Mouse (Mus musculus): ENCODE measurements at regions not wholly inside any gene's neighbourhood (a gene's known extent, or its start where the extent isn't known, plus 50 kb on each side); places are given as distances from the start of the nearest gene placed in this dataset.
A peak's percentile ranks its signal among the peaks of the same experiment; 100 is the strongest.

DNA sequence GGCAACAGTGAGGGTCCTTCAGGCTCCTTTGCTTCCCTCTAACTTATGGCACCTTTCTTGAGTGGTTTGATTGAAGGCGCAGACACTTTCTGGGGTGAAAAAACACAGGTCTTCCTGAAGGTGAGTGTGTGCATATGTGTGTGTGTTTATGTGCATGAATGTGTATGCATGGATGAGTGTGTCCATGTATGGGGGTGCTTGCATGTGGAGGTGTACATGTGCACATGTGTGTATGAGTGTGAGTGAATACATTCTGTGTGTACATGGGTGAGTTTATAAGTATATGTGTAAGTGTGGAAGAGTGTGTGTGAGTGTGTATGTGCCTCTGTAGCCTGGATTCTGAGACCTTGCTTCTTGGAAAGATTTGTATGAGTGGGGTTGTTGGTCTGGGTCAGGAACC is 167.5 kb upstream of the Ubash3b start:
- no peak for DNase-seq (ENCODE audit: low spot score in 2 of 2)

DNA sequence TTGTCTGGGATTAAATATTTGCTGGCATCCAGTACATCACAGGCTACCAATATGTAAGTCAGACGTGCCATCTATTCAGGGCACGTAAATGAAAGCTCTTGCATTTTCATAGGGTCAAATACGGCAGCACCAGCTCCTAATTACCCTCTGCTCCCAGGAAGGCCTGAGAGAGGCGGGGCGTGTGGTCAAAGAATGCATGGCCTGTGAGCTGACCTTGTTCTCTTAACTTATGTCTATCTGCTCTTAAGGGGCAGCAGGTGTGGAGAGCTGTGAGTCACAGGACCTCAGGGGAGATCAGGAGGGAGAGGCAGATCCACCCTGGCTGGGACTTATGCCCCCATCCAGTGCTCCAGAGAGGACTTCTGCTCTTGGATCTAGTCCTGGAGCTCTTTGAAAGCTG is 167.0 kb upstream of the Ubash3b start:
- no peak for DNase-seq (ENCODE audit: low spot score in 2 of 2)

DNA sequence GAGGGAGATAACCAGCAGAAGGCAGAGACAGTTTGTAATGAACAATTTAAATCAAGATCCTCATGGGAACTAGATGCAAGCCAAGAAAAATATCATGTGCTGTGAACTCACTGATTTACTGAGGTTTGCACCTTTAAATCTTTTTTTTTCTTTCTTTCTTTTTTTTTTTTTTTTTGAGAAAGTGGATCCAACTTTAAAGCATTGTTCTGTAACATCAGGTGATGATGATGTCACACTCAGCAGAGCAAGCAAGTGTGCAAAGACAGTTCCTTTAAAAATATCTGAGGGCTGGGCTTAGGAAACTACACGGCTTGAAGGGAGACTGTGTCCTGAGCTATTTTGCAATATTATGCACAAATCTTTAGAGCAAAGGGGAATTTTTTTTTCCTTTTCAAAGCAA is 166.6 kb upstream of the Ubash3b start:
- no peak for DNase-seq (ENCODE audit: low spot score in 2 of 2)

DNA sequence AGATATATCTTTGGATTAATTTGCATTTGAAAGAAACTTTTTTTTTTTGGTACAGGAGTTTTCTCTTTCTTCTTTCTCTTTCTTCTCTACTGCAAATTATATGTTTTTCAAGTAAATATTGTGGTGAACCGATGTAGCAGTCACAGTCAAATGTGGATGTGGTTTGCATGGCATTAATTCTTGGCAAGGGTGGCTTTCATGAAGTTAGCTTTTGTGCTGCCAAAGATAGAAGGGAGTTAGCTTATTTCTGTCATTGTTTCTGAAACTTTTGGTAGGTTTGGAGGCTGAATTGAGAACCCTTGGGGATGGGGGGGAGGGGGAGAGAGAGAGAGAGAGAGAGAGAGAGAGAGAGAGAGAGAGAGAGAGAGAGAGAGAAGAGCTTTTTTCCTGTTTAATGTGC is 166.1 kb upstream of the Ubash3b start:
- DNase-seq (ENCODE audit: low spot score in 2 of 2) = no peak

DNA sequence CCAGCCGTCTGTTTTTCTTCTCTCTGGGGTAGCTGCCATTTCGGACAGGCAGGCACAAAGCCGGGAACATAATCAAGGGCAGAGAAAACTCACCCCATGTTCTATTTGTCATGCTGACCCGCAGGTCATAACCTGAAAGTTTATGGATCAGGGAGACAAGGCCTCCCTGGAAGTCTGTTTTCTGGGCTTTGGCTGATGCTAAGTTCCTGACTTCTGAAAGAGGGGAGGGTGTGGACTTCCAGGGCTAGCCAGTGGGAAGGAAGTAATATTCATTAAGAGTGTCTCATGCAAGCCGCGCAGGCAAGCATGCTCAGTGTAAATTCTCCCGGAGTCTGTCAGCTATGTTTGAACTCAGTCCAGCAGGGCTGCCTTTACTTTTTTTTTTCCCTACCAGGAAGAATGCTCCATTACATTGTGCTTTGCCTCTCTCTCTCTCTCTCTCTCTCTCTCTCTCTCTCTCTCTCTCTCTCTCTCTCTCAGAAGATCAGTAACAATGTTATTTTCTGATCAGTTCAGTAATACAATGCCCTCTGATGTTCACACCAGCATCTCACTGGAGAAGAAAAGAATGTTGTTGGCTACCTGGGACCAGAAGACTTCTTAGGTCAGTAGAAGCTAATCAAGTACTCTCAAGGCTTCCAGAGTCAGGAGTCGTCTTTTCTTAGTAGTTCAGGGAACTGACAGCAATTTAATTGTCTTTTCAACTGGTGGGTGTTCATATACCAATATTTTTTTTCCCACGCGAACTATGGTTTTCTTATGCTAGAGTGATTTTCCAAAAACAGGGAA is 165.5 kb upstream of the Ubash3b start:
- DNase-seq (ENCODE audit: low spot score in 2 of 2) = peak; percentile 15 to 23

DNA sequence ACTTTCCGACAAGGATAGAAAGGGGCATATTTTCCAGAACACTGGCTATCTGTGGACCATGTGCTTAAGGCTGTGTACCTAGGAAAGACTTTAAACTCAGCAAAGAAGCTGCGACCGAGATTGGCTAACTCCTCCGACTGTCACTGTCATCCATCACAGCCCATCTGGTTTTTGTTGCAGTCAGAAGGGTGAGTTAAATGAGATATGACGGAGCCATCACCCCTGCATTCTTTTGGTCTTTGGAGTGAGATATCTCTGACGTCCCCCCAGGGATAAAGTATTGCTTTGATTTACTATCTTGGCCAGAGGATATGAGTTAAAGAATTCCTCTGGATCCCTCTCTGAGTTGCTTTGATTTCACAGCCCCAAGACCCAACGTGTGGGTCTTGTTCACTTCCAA is 160.0 kb upstream of the Ubash3b start:
- DNase-seq (ENCODE audit: low spot score in 2 of 2) = no peak

DNA sequence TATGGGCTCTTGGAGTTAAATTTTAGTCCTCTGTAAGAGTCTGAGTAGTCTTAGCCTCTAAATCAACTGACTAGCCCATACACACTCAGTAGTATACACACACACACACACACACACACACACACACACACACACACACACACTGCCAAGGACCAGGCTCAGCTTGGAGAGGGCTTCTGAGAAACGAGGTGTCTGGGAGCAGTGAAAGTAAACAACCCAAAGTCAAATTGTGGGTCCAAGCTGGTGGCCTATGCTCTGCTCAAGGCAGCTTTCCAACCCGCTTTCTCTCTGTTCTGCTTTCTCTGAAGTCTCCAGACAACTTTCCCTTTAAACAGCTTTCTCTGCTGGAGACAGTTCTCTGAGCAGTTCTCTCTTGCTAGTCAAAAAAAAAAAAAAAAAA is 157.6 kb upstream of the Ubash3b start:
- no peak for DNase-seq (ENCODE audit: low spot score in 2 of 2)

DNA sequence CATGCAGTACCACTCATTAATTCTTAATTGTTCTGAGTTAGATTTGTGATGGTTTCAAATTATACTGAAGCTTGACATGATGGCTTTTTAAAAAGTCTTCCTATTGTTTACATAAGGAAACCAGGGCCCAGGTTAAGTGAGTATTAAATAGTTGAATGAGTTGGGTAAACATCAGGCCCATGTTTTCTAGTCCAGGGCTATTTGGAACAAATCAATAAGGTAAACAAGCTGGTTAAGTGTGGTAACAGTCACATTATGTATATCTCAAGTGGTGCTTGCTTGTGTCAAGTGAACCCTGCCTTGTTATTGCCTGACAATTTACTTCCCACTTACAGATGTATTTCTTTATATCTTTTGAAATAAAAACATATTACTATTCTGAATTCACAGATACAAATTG is 144.7 kb upstream of the Ubash3b start:
- no peak for DNase-seq (ENCODE audit: low spot score in 2 of 2)

DNA sequence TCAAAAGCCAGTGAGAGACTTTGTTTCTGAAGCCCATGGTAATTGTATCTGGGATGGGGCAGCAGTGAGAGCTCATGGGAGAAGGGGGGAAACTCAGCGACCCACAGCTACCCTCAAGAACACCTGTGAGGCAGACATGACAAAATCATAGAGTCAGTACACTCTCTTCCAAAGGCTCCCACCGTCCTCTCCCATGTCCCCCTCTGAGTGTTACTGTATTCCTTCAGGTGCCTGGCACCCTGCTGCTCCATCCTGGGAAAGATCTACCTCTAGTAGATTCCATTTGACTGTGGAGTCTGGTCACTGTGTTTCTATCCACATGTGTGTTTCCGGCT is 142.0 kb upstream of the Ubash3b start:
- DNase-seq (ENCODE audit: low spot score in 2 of 2) = no peak

DNA sequence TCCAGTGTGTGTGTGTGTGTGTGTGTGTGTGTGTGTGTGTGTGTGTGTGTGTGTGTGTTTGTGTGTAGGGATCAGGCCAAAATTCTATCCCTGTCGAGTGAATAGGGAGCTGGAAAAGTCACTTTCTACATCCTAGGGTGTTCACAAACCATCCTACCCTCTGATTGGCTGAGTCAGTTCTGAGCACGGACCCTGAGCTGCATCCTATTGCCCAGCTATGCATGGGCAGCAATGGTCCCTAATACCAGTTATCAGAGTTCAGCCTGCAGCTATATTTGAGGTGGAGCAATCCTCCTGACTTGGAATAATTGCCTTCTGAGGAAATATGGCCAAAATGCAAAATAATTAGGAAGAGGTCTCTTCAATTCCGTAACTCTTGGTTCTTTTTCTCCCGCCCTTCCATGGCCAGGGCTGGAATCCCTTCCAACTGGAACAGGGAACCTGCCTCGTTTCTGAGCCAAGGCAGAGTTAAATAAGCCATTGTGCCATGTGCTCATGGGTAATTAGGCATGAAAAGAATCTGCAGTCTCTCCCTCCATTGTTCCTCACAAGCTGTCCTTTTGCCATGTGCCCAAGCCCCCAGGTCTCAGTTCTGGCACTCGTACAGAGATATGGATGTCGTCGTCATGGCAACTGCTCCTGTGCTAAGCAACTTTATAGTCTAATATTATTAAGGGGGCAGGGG is 141.5 kb upstream of the Ubash3b start:
- no peak for DNase-seq (ENCODE audit: low spot score in 2 of 2)

DNA sequence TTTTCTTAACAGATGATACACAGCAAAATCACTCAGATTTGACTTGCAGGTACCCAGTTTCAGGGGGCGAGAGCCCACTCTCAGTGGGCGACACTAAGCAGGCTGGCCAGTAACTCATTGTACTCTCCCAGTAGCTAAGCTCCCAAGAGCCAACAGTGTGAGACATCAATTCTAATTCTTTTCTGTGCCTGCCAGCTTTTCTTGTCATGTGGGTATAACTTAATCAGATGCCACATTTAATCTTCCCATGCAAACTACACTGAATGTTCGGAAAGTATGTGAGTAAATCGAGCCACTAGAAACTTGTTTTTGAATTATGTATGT is 124.6 kb upstream of the Ubash3b start:
- DNase-seq (ENCODE audit: low spot score in 2 of 2) = no peak

DNA sequence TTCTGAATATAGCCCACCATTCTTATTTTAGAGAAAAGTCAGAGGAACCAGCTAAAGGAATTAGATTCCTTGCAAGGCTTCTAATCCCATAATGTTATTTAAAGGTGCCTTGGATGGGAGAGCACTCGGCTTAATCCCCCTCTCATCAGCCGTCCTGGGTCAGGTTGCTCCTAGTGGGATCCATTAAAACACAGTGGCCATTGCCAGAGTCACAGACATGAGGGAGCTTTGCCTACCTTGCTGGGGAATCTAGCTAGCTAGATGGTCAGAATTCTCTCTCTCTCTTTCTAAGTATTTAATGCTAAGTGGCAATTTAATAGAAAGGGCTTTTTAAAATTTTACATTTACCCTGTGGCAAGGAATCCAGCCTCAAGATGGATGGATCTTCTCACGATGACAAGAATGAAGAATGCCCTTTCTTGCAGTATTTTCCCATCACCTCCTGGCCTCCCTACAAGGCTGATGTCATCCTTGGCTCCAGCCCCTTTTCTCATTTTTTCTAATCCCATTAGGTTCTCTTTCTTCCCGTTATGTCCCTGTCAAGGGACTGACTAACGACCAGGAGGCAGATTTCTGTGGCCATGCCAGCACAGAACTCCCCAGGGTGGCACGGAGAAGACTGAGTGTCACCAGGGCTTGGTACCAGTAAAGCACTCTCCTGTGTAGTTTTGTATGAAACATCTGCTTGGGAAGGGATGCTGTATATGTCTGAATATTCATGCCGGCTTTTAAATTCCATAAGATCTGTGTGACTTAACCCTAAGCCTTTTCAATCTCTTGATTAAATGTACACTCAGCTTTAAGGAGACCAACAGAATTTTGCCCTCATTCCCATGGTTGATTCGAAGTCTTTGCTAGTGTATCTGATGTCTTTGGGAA is 124.0 kb upstream of the Ubash3b start:
- DNase-seq (ENCODE audit: low spot score in 2 of 2) = no peak

DNA sequence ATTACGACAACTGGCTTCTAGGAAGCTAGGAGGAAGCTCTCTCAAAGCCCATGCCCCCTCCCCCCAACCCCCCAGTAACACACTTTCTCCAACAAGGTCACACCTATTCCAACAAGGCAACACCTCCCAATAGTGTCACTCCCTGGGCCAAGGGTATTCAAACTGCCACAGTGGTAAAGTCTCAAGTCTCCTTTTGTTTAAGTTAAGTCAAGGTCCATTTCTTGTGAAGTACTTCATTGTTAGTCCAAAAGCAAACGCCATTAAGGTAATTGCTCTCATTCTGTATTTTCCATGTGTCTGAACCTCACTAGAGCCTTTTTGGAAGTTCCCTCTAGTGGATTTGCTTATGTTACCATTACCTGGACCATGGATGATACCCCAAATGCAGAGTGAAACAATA is 116.2 kb upstream of the Ubash3b start:
- DNase-seq (ENCODE audit: low spot score in 2 of 2) = no peak

DNA sequence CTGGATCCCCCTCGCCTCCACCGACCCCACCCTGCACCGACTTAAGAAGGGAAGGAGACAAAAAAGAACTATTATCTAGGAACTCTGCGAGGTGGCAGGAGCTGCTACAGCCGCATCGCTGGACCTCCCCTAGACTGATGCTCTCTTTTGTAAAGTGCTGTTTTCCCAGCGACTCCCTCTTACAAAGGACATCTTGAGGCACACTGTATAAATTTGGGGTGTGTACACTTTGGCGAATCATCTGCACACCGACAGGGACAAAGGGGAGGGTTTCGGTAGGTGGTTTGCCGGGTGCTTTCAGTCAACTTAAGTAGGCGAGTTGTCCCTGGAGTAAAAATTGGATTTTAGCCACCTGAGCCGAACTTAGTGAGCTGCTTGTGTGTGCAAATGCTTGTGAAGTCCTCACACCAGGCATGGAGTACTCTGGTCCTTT is 112.4 kb upstream of the Ubash3b start:
- DNase-seq (ENCODE audit: low spot score in 2 of 2) = no peak

DNA sequence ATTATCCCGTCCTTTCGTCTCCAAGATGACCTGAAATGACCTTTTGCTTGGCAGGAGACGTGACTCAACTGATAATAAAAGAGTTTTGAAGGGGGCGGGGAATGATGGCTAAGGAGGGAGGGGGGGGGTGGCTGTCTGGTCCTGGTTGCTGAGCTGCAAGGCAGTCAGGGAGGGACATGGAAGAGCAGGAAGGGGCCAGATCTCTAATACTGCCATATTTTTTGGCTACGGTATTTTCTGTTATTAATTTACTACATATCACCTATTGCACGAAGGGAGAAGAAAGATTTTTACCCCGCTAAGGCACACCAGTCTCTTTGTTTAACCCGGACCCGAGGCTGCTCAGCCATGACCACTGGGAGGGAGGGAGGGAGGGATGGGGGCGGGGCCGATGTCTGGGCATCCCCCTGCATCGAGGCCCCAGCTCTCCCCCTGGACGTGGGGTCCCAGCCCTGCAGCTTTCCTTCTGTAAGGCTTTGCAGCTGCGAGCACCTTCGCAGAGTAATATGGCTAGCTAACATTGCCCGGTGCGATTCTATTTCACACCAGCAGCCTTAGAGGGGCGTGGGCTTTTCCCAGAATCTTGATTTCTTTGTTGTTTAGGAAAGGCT is 111.8 kb upstream of the Ubash3b start:
- no peak for DNase-seq (ENCODE audit: low spot score in 2 of 2)

DNA sequence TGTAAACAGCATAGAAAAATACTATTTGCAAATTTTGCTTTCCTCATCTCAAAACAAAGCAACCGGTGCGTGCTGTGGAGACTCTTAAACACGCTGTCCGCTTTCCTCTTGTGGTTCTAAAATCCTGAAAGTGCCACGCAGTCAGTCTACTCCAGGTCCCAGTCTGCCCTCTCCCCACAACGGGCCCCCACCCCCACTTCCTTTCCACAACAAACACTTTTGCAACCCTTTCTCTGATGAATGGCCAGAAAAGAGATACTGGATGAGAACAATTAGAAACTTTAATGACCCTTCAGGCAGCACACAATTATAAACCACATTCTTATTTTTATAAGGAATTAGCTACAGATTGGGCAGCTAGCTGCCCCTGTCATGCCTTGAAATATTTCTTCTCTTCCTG is 111.1 kb upstream of the Ubash3b start:
- DNase-seq (ENCODE audit: low spot score in 2 of 2) = no peak

DNA sequence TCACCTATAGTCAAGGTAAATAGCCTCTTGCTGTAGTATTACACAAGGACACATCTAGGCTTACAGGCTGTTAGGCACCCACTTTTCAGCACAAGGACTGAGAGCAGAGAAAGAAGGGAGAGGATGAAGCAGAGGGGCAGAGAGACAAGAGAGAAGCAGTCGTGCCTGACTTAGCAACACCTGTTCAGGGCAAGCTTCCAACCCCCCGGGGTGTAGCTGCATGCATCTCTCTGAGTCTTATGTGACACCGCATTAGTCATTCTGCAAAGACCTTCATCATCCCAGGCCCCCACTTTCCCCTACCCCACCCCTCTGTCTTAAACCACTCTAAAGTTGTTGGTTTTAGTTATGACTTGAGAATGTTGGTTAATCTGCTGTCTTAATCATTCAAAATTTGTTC is 106.6 kb upstream of the Ubash3b start:
- no peak for DNase-seq (ENCODE audit: low spot score in 2 of 2)

DNA sequence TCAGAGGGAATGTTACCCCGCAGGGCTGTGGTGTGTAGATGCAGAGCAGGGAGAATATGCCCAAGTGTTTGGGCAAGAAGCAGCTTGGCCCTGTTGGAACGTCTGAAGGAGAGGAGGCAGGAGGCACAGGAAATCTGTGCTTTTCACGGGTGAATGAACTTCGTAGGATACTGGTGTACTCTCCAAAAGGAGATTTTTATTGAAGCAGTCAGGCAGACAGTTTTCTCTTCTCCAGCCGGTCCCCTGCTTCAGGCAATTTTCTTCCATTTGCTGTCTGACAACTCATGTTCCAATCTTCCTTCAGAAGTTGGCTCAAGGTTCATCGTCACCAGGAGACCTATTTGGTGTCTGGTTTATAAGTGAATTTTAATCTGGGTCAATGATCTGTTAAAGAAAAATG is 103.0 kb upstream of the Ubash3b start:
- DNase-seq (ENCODE audit: low spot score in 2 of 2) = no peak

DNA sequence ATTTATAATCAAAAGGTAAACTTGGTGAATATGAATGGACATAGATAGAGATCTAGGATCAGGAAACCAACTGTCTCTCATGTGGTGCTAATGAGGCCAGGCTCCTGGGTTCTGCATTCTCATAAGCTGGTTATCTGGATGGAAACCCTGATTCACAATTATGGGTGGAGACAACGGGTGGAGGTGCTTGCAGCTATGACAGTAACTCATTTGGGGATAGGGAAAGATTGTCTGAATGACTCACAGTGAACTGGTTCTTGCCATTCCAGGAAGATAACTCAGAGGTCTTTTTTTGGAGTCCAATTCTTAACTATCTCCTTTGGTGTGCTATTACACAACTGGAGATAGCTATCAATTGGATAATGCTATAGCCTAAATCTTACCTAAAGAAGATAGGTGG is 95.7 kb upstream of the Ubash3b start:
- no peak for DNase-seq (ENCODE audit: low spot score in 2 of 2)

DNA sequence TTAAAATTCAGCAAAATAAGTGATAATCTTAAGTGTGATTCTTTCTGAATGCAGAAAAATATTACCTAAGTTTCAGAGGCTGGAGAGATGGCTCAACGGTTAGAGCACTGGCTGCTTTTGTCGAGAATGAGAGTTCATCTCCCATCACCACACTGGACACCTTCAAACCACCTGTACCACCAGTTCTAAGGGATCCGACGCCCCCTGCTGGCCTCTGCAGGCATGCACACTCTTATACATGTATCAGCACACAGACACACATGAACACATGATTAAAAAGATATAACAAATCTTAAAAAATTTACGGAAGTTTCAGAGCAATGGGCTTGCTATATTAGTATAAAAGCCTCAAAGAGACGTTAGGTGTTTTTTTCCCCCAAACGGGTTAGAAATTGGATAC is 80.9 kb upstream of the Ubash3b start:
- DNase-seq (ENCODE audit: low spot score in 2 of 2) = no peak

DNA sequence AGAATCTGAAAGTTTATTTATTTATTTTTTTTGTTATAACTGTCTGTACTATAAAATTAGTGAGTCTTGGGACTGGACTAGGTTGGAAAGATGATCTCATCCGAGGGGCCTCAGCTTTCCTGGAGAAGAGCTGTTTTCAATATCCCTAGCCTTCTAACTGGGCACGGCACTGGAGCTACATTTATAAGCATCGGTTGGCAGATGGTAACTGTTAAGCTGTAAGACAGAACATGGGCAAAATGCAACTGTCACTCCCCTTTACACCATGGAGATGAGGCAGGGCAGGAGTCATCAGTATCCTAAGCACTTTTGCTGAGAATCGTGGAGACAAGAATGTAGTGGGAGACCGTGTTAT is 77.6 kb upstream of the Ubash3b start:
- no peak for DNase-seq (ENCODE audit: low spot score in 2 of 2)

DNA sequence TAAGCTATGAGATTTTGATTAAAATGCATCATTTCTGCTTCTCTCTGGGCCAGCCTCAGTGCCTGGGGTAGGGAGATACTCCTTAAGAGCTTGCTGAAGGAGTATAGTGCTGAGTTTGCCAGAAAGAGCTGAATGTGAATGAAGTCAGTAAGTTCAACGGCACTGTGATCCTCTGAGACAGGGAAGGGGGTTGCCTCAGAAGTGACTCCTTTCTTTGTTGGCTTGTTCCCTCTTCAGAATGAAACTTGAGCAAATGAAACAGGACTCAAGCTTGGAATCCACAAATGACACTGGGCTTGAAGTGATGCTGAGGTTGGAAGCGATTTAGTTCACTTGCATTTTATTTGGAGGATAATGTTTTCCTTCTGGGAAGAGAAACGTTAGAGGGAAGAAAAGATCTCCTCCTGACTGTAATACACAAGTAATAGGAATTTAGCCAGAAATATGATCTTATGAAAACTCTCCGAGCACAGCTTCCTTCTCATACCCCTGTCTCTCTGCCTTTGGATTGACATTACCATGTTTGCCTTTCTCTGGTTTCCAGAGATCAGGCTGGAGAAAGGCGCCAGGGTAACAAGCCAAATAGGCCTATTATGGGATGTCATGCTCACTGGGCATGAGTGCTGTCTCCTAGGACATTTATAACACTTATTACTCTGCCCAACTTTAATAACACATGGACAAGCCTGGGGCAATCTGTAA is 77.0 kb upstream of the Ubash3b start:
- DNase-seq (ENCODE audit: low spot score in 2 of 2) = peak in 1 of 2 experiments; percentile 20

Measured in gastrocnemius, adult 8-10 months (tissue).